21 mouse cellular contexts compared by ENCODE assay signal in the genomic region with DNA sequence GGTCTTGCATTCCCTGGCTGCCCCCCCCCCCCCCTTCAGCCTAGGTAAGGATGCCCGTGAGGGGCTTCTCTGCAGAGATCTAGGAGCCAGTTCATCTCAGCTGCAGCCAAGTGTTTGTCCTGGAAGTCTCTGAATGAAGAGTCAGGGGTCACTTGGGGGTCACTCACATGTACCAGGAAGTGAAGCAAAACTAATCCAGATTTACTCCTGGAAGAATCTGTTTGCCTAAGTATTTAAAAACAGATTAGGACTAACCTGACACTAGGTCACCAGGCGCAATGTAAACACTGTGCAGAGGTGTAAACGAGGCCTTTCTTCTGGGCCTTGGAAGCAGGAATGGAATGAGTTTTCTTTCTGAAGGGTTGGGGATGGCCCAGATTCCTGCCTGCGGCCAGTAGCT. TPM values are rescaled to one million over a fixed set of nuclear protein-coding genes. Genes with fewer than 3 reads are reported as not detected.
DNase-seq lines count a peak whose midpoint lies in the region; ATAC-seq lines count a peak whose summit lies in the region.
"Had no signal": no experiment of that assay in that cellular context is flagged by ENCODE, and none has a peak within 500 bp of the region (broad histone marks: within the 10 kb centered on the region; RNA-seq: fewer than 3 reads in every experiment).

No protein-coding gene starts in this region.

- intact Hi-C loops in left cerebral cortex, postnatal 4 days (cut with DNase I): no loop called here

- H3K27ac ChIP-seq in kidney, embryonic 16.5 days (ENCODE audit: low read length): no peak overlapping the region
- H3K27ac ChIP-seq in embryonic facial prominence, embryonic 10.5 days (replicated peaks): no peak overlapping the region
- H3K27ac ChIP-seq in stomach, embryonic 14.5 days (ENCODE audit: low read length): no peak overlapping the region
- H3K27ac ChIP-seq: forebrain, embryonic 10.5 days; hindbrain, embryonic 10.5 days; layer of hippocampus, adult 2 months; lung, embryonic 15.5 days had no signal

- H3K9me3 ChIP-seq in kidney, embryonic 16.5 days (ENCODE audit: low read length): no peaks in the 10 kb centered on the region
- H3K9me3 ChIP-seq in embryonic facial prominence, embryonic 10.5 days: no peaks in the 10 kb centered on the region
- H3K9me3 ChIP-seq in stomach, embryonic 14.5 days (ENCODE audit: control insufficient read depth, low read depth, low read length): no peaks in the 10 kb centered on the region
- H3K9me3 ChIP-seq: forebrain, embryonic 10.5 days; hindbrain, embryonic 10.5 days; lung, embryonic 15.5 days had no signal

- no peaks in the 10 kb centered on the region for H3K27me3 ChIP-seq in kidney, embryonic 16.5 days (ENCODE audit: insufficient read depth, low read length)
- H3K27me3 ChIP-seq in embryonic facial prominence, embryonic 10.5 days (replicated peaks; ENCODE audit: low read depth, poor library complexity, severe bottlenecking): peaks cover 22% of the 10 kb centered on the region
- no peaks in the 10 kb centered on the region for H3K27me3 ChIP-seq in stomach, embryonic 14.5 days (ENCODE audit: control insufficient read depth, insufficient read depth, low read length)
- H3K27me3 ChIP-seq: lung, embryonic 15.5 days had no signal

- H3K36me3 ChIP-seq in kidney, embryonic 16.5 days (ENCODE audit: insufficient read depth, low read length): peaks cover 4% of the 10 kb centered on the region; the same call in 1 of the 2 replicates
- peaks cover 51% of the 10 kb centered on the region for H3K36me3 ChIP-seq in embryonic facial prominence, embryonic 10.5 days (replicated peaks)
- peaks cover 6% of the 10 kb centered on the region; the same call in 1 of the 2 replicates for H3K36me3 ChIP-seq in stomach, embryonic 14.5 days (ENCODE audit: control insufficient read depth, insufficient read depth, low read length)

- no peak for ATAC-seq in kidney, embryonic 16.5 days (ENCODE audit: low FRiP score, low TSS enrichment)
- ATAC-seq in stomach, embryonic 14.5 days (ENCODE audit: insufficient number of reproducible peaks, insufficient read depth, low FRiP score, low read depth): peak; percentile 67; the same call in 1 of the 2 replicates
- ATAC-seq: forebrain, postnatal 0 days had no signal

- WGBS in kidney, embryonic 16.5 days: 25% methylated on average over 4 of the region's 4 CpGs
- 17% methylated on average over 4 of the region's 4 CpGs for WGBS in embryonic facial prominence, embryonic 10.5 days
- 13% methylated on average over 4 of the region's 4 CpGs for WGBS in stomach, embryonic 14.5 days

- peaks cover 21% of the 10 kb centered on the region for H3K4me1 ChIP-seq in kidney, embryonic 16.5 days (ENCODE audit: insufficient read depth, low read length)
- peaks cover 39% of the 10 kb centered on the region for H3K4me1 ChIP-seq in embryonic facial prominence, embryonic 10.5 days
- H3K4me1 ChIP-seq in stomach, embryonic 14.5 days (ENCODE audit: control insufficient read depth, insufficient read depth, low read length): peaks cover 12% of the 10 kb centered on the region; the same call in 1 of the 2 replicates

- DNase-seq in kidney, postnatal 36 days: peak; percentile 17 to 21
- peak; percentile 69 for DNase-seq in embryo, embryonic 10 days (ENCODE audit: low spot score)
- peak; percentile 46 for DNase-seq in embryonic facial prominence, embryonic 10.5 days (ENCODE audit: low spot score)
- DNase-seq in left cerebral cortex, postnatal 4 days: no peak
- DNase-seq in T-cell, adult 2 months (ENCODE audit: low spot score): no peak
- no peak for DNase-seq in adrenal gland, adult 2 months
- DNase-seq: B cell, adult 2 months; cerebellum, adult 2 months; forebrain, postnatal 0 days; kidney, postnatal 10 days; thymus, adult 18-20 months had no signal

- no peak overlapping the region for H3K9ac ChIP-seq in kidney, embryonic 16.5 days (replicated peaks; ENCODE audit: low read length)
- H3K9ac ChIP-seq in stomach, embryonic 14.5 days (replicated peaks; ENCODE audit: low read depth, low read length): no peak overlapping the region
- H3K9ac ChIP-seq: forebrain, postnatal 0 days; lung, embryonic 15.5 days had no signal

- H3K4me3 ChIP-seq in kidney, embryonic 16.5 days (ENCODE audit: low read length): no peak overlapping the region
- no peak overlapping the region for H3K4me3 ChIP-seq in embryonic facial prominence, embryonic 10.5 days
- H3K4me3 ChIP-seq in stomach, embryonic 14.5 days (ENCODE audit: low read depth, low read length): no peak overlapping the region
- H3K4me3 ChIP-seq: forebrain, embryonic 10.5 days; hindbrain, embryonic 10.5 days; layer of hippocampus, adult 2 months; lung, embryonic 15.5 days had no signal

- H3K4me2 ChIP-seq in kidney, embryonic 16.5 days (replicated peaks; ENCODE audit: low read depth, low read length): no peak overlapping the region
- no peak overlapping the region for H3K4me2 ChIP-seq in stomach, embryonic 14.5 days (replicated peaks; ENCODE audit: low read depth, low read length)
- H3K4me2 ChIP-seq: liver, embryonic 11.5 days; lung, embryonic 15.5 days had no signal

RNA-seq across cellular contexts. Expression of a gene that starts 45.3 kb away (rescaled TPM):
- polyA plus RNA-seq in kidney, embryonic 16.5 days (2015; fragmentation: Nextera tagmentation; extraction: Ambion mirVana): 0.22 and 0.23 TPM in 2 replicates
- 8.7 and 11.1 TPM in 2 replicates for polyA plus RNA-seq in embryonic facial prominence, embryonic 10.5 days (2016; fragmentation: Nextera tagmentation; extraction: Ambion mirVana)
- polyA plus RNA-seq in stomach, embryonic 14.5 days (2014; fragmentation: Nextera tagmentation; extraction: Ambion mirVana): 0.35 TPM in 1 of 2 replicates, not detected in the other
- under 1 TPM; 0.28 to 0.95 TPM for total RNA-seq in left cerebral cortex, postnatal 4 days (2021)
- total RNA-seq in adrenal gland, adult 2 months (2021): not detected
- polyA plus RNA-seq in adrenal gland, adult 2 months (2012; rRNA removed): 0.10 TPM in 1 of 2 replicates, not detected in the other
- total RNA-seq: adrenal gland, adult 18-20 months; gastrocnemius, postnatal 4 days had no signal
- polyA plus RNA-seq: heart, postnatal 0 days had no signal

Comparison
In these comparisons a context has a peak if more than half of its experiments do, and no peak if none do; other contexts are left out.
1. DNase-seq: peak in kidney, postnatal 36 days (2 of 2), embryo, embryonic 10 days (single experiment) and embryonic facial prominence, embryonic 10.5 days (single experiment); none in left cerebral cortex, postnatal 4 days (single experiment), T-cell, adult 2 months (single experiment) and adrenal gland, adult 2 months (single experiment).